Mouse (Mus musculus): Measurements from ENCODE around the gene Grin2c. TPM values are rescaled to one million over a fixed set of nuclear protein-coding genes. Genes with fewer than 3 reads are reported as not detected.
A peak's percentile ranks its signal among the peaks of the same experiment; 100 is the strongest.

Gene Grin2c
- polyA plus RNA-seq, 1 experiment from 2014 or later, result 0.18 TPM

- H3K36me3 ChIP-seq, result peaks cover under 1% of the 10 kb centered on the region; the same call in 1 of the 2 replicates
- no peaks in the 10 kb centered on the region for H3K9me3 ChIP-seq
- peak; percentile 56 for DNase-seq (ENCODE audit: low spot score)
- H3K4me3 ChIP-seq, result peak overlapping the region; percentile 59
- WGBS, result 2% methylated on average over 63 of the region's 63 CpGs
- H3K4me1 ChIP-seq (replicated peaks), result peaks cover 58% of the 10 kb centered on the region
- peak overlapping the region; percentile 62 for H3K27ac ChIP-seq
- peaks cover 98% of the 10 kb centered on the region for H3K27me3 ChIP-seq (ENCODE audit: insufficient read depth, poor library complexity, severe bottlenecking)
Measured at GRCm38 (mm10) chr11:115249721-115250404, 17.2 kb downstream of the Grin2c start.

- Histone ChIP-seq H3K4me1 (replicated peaks) (peaks cover 78% of the 10 kb centered on the region), H3K4me3 (no peak overlapping the region), H3K36me3 (peaks cover 19% of the 10 kb centered on the region; the same call in 1 of the 2 replicates), H3K9me3 (no peaks in the 10 kb centered on the region), H3K27ac (no peak overlapping the region), H3K27me3 (ENCODE audit: insufficient read depth, poor library complexity, severe bottlenecking) (peaks cover 92% of the 10 kb centered on the region)
- no peak for DNase-seq (ENCODE audit: low spot score)
- WGBS, result 70% methylated on average over 6 of the region's 6 CpGs
Measured at GRCm38 (mm10) chr11:115247945-115248344, 19.1 kb downstream of the Grin2c start.

- H3K4me1 ChIP-seq (replicated peaks), result peaks cover 82% of the 10 kb centered on the region
- H3K27ac ChIP-seq, result 0 out of 2 replicates have a peak overlapping the region, but pooled peaks have one; percentile 8
- peaks cover 19% of the 10 kb centered on the region; the same call in 1 of the 2 replicates for H3K36me3 ChIP-seq
- WGBS, result 8% methylated on average over 3 of the region's 3 CpGs
- H3K9me3 ChIP-seq, result no peaks in the 10 kb centered on the region
- H3K27me3 ChIP-seq (ENCODE audit: insufficient read depth, poor library complexity, severe bottlenecking), result peaks cover 86% of the 10 kb centered on the region
- no peak for DNase-seq (ENCODE audit: low spot score)
- no peak overlapping the region for H3K4me3 ChIP-seq
Measured at GRCm38 (mm10) chr11:115247240-115247639, 19.8 kb downstream of the Grin2c start.

GRCm38 (mm10) chr11:115246386-115246785 is 20.7 kb downstream of the Grin2c start:
- H3K9me3 ChIP-seq, result no peaks in the 10 kb centered on the region
- WGBS, result 71% methylated on average over 8 of the region's 8 CpGs
- H3K4me3 ChIP-seq, result no peak overlapping the region
- peaks cover 78% of the 10 kb centered on the region for H3K27me3 ChIP-seq (ENCODE audit: insufficient read depth, poor library complexity, severe bottlenecking)
- no peak overlapping the region; the same call in 1 of the 2 replicates for H3K27ac ChIP-seq
- no peak for DNase-seq (ENCODE audit: low spot score)
- peaks cover 19% of the 10 kb centered on the region; the same call in 1 of the 2 replicates for H3K36me3 ChIP-seq
- peaks cover 89% of the 10 kb centered on the region for H3K4me1 ChIP-seq (replicated peaks)

- Histone ChIP-seq H3K9me3 (no peaks in the 10 kb centered on the region), H3K27ac (0 out of 2 replicates have a peak overlapping the region, but pooled peaks have one; percentile 37), H3K4me1 (replicated peaks) (peaks cover 91% of the 10 kb centered on the region), H3K27me3 (ENCODE audit: insufficient read depth, poor library complexity, severe bottlenecking) (peaks cover 66% of the 10 kb centered on the region), H3K4me3 (no peak overlapping the region), H3K36me3 (peaks cover 19% of the 10 kb centered on the region; the same call in 1 of the 2 replicates)
- no peak for DNase-seq (ENCODE audit: low spot score)
- 88% methylated on average over 8 of the region's 8 CpGs for WGBS
Measured at GRCm38 (mm10) chr11:115244840-115245239, 22.2 kb downstream of the Grin2c start.

GRCm38 (mm10) chr11:115243783-115244182 is 23.3 kb downstream of the Grin2c start:
- peaks cover 19% of the 10 kb centered on the region; the same call in 1 of the 2 replicates for H3K36me3 ChIP-seq
- peaks cover 94% of the 10 kb centered on the region for H3K4me1 ChIP-seq (replicated peaks)
- no peak overlapping the region for H3K4me3 ChIP-seq
- H3K9me3 ChIP-seq, result no peaks in the 10 kb centered on the region
- WGBS, result 85% methylated on average over 12 of the region's 12 CpGs
- no peak for DNase-seq (ENCODE audit: low spot score)
- peaks cover 59% of the 10 kb centered on the region for H3K27me3 ChIP-seq (ENCODE audit: insufficient read depth, poor library complexity, severe bottlenecking)
- peak overlapping the region; percentile 37; the same call in 1 of the 2 replicates for H3K27ac ChIP-seq

- Histone ChIP-seq H3K36me3 (peaks cover 19% of the 10 kb centered on the region; the same call in 1 of the 2 replicates), H3K27me3 (ENCODE audit: insufficient read depth, poor library complexity, severe bottlenecking) (peaks cover 48% of the 10 kb centered on the region), H3K9me3 (no peaks in the 10 kb centered on the region), H3K27ac (no peak overlapping the region), H3K4me1 (replicated peaks) (peaks cover 91% of the 10 kb centered on the region), H3K4me3 (no peak overlapping the region)
- no peak for DNase-seq (ENCODE audit: low spot score)
- WGBS, result 67% methylated on average over 3 of the region's 3 CpGs
Measured at GRCm38 (mm10) chr11:115242746-115243145, 24.3 kb downstream of the Grin2c start.

- DNase-seq (ENCODE audit: low spot score), result no peak
- H3K27ac ChIP-seq, result peak overlapping the region; percentile 62; the same call in 1 of the 2 replicates
- no peak overlapping the region for H3K4me3 ChIP-seq
- peaks cover 40% of the 10 kb centered on the region for H3K27me3 ChIP-seq (ENCODE audit: insufficient read depth, poor library complexity, severe bottlenecking)
- 83% methylated on average over 11 of the region's 11 CpGs for WGBS
- H3K36me3 ChIP-seq, result peaks cover 19% of the 10 kb centered on the region; the same call in 1 of the 2 replicates
- peaks cover 87% of the 10 kb centered on the region for H3K4me1 ChIP-seq (replicated peaks)
- no peaks in the 10 kb centered on the region for H3K9me3 ChIP-seq
Measured at GRCm38 (mm10) chr11:115241402-115241801, 25.6 kb downstream of the Grin2c start.

- Histone ChIP-seq H3K9me3 (no peaks in the 10 kb centered on the region), H3K27ac (peak overlapping the region; percentile 78), H3K36me3 (no peaks in the 10 kb centered on the region), H3K4me1 (replicated peaks) (peaks cover 91% of the 10 kb centered on the region), H3K4me3 (no peak overlapping the region), H3K27me3 (ENCODE audit: insufficient read depth, poor library complexity, severe bottlenecking) (peaks cover 34% of the 10 kb centered on the region)
- 49% methylated on average over 5 of the region's 5 CpGs for WGBS
- no peak for DNase-seq (ENCODE audit: low spot score)
Measured at GRCm38 (mm10) chr11:115236570-115236969, 30.5 kb downstream of the Grin2c start.

- peaks cover 90% of the 10 kb centered on the region for H3K4me1 ChIP-seq (replicated peaks)
Measured at GRCm38 (mm10) chr11:115234320-115235044, 32.6 kb downstream of the Grin2c start.

GRCm38 (mm10) chr11:115233526-115234290 is 33.3 kb downstream of the Grin2c start:
- peak overlapping the region; percentile 77 for H3K27ac ChIP-seq
- 37% methylated on average over 20 of the region's 20 CpGs for WGBS
- H3K9me3 ChIP-seq, result no peaks in the 10 kb centered on the region
- no peaks in the 10 kb centered on the region for H3K36me3 ChIP-seq
- H3K4me3 ChIP-seq, result no peak overlapping the region
- H3K27me3 ChIP-seq (ENCODE audit: insufficient read depth, poor library complexity, severe bottlenecking), result peaks cover 46% of the 10 kb centered on the region
- H3K4me1 ChIP-seq (replicated peaks), result peaks cover 91% of the 10 kb centered on the region
- peak; percentile 55 for DNase-seq (ENCODE audit: low spot score)

More at GRCm38 (mm10) chr11:115234320-115235044, 32.6 kb downstream of the Grin2c start:
- WGBS, result 73% methylated on average over 15 of the region's 15 CpGs
- Histone ChIP-seq H3K4me3 (no peak overlapping the region), H3K27ac (peak overlapping the region; percentile 77), H3K36me3 (no peaks in the 10 kb centered on the region), H3K27me3 (ENCODE audit: insufficient read depth, poor library complexity, severe bottlenecking) (peaks cover 40% of the 10 kb centered on the region), H3K9me3 (no peaks in the 10 kb centered on the region)
- DNase-seq (ENCODE audit: low spot score), result no peak

GRCm38 (mm10) chr11:115232889-115233288 is 34.2 kb downstream of the Grin2c start:
- 76% methylated on average over 5 of the region's 5 CpGs for WGBS
- H3K4me1 ChIP-seq (replicated peaks), result peaks cover 93% of the 10 kb centered on the region
- H3K27me3 ChIP-seq (ENCODE audit: insufficient read depth, poor library complexity, severe bottlenecking), result peaks cover 54% of the 10 kb centered on the region
- H3K4me3 ChIP-seq, result no peak overlapping the region
- H3K9me3 ChIP-seq, result no peaks in the 10 kb centered on the region
- no peaks in the 10 kb centered on the region for H3K36me3 ChIP-seq
- DNase-seq (ENCODE audit: low spot score), result no peak
- H3K27ac ChIP-seq, result peak overlapping the region; percentile 56; the same call in 1 of the 2 replicates
